Mouse (Mus musculus) lung, postnatal 0 days (tissue): Measurements from ENCODE around the gene Cinp.

Experiments used
- CTCF ChIP-seq: IDR thresholded peaks from 2 replicates; pipeline ENCODE4 v1.5.1; 2016; ENCODE audit warnings: antibody characterized with exemption, mild to moderate bottlenecking
- EP300 ChIP-seq: IDR thresholded peaks from 2 replicates; pipeline ENCODE4 v1.6.1; 2016; ENCODE audit warnings: antibody characterized with exemption, mild to moderate bottlenecking, control low read depth

GRCm38 (mm10) chr12:110935983-110936620 lies 47.2 kb upstream of the Cinp start:
- no peak for TF ChIP-seq EP300
- TF ChIP-seq CTCF = peak; percentile 95
